Mouse (Mus musculus): ENCODE measurements around the gene Gstm2. TPM values are rescaled to one million over a fixed set of nuclear protein-coding genes. Genes with fewer than 3 reads are reported as not detected.
"Not testable (repeated sequence)": the region's sequence is repeated elsewhere in the genome, so short reads cannot be mapped to it uniquely, and the experiment has no call there.

Gene Gstm2
- total and polyA plus RNA-seq, 2 experiments: 79.1 to 222 TPM

- peaks cover 21% of the 10 kb centered on the region for H3K4me1 ChIP-seq (ENCODE audit: control insufficient read depth, insufficient read depth, low read length)
- no peak overlapping the region for H3K27ac ChIP-seq (replicated peaks; ENCODE audit: insufficient read depth, low read depth, low read length)
- no peaks in the 10 kb centered on the region for H3K36me3 ChIP-seq (ENCODE audit: control insufficient read depth, insufficient read depth, low read length)
- no peaks in the 10 kb centered on the region for H3K27me3 ChIP-seq (ENCODE audit: control insufficient read depth, insufficient read depth, low read length)
- WGBS: 29% methylated on average over 3 of the region's 3 CpGs
- TF ChIP-seq POLR2A (IDR thresholded peaks at IDR 0.05; ENCODE audit: extremely low read depth, insufficient read depth, low read length): no peak
- no peak for TF ChIP-seq CTCF (IDR thresholded peaks at IDR 0.05; ENCODE audit: low read depth, low read length)
- H3K4me3 ChIP-seq (ENCODE audit: insufficient read depth, low read depth, low read length): no peak overlapping the region
- peak; percentile 94 for DNase-seq (ENCODE audit: extremely low read depth, low read depth, low spot score)
- no peaks in the 10 kb centered on the region for H3K79me2 ChIP-seq (ENCODE audit: control insufficient read depth, insufficient read depth, low read length)
- H3K9ac ChIP-seq (ENCODE audit: low read depth, low read length): no peak overlapping the region
Measured at GRCm38 (mm10) chr3:107972070-107972469, 14.2 kb downstream of the Gstm2 start.

GRCm38 (mm10) chr3:107971101-107971500 is 15.2 kb downstream of the Gstm2 start:
- H3K4me3 ChIP-seq (ENCODE audit: insufficient read depth, low read depth, low read length); H3K27me3 ChIP-seq (ENCODE audit: control insufficient read depth, insufficient read depth, low read length); H3K79me2 ChIP-seq (ENCODE audit: control insufficient read depth, insufficient read depth, low read length); H3K27ac ChIP-seq (replicated peaks; ENCODE audit: insufficient read depth, low read depth, low read length); H3K9ac ChIP-seq (ENCODE audit: low read depth, low read length); DNase-seq (ENCODE audit: extremely low read depth, low read depth, low spot score); H3K36me3 ChIP-seq (ENCODE audit: control insufficient read depth, insufficient read depth, low read length): not testable (repeated sequence)
- H3K4me1 ChIP-seq (ENCODE audit: control insufficient read depth, insufficient read depth, low read length): peaks cover 27% of the 10 kb centered on the region
- 80% methylated on average over 3 of the region's 3 CpGs for WGBS

- DNase-seq (ENCODE audit: extremely low read depth, low read depth, low spot score): peak; percentile 81
- no peak within 1 kb of the TSS for H3K9ac ChIP-seq (ENCODE audit: low read depth, low read length)
- H3K4me3 ChIP-seq (ENCODE audit: insufficient read depth, low read depth, low read length): no peak within 1 kb of the TSS
- 32% methylated on average over 13 of the region's 13 CpGs for WGBS
- H3K4me1 ChIP-seq (ENCODE audit: control insufficient read depth, insufficient read depth, low read length): peaks cover 28% of the 10 kb centered on the region
- no peaks in the 10 kb centered on the region for H3K36me3 ChIP-seq (ENCODE audit: control insufficient read depth, insufficient read depth, low read length)
- TF ChIP-seq CTCF (IDR thresholded peaks at IDR 0.05; ENCODE audit: low read depth, low read length): no peak
- TF ChIP-seq POLR2A (IDR thresholded peaks at IDR 0.05; ENCODE audit: extremely low read depth, insufficient read depth, low read length): no peak
- no peak within 1 kb of the TSS for H3K27ac ChIP-seq (replicated peaks; ENCODE audit: insufficient read depth, low read depth, low read length)
- H3K27me3 ChIP-seq (ENCODE audit: control insufficient read depth, insufficient read depth, low read length): no peaks in the 10 kb centered on the region
- H3K79me2 ChIP-seq (ENCODE audit: control insufficient read depth, insufficient read depth, low read length): no peaks in the 10 kb centered on the region
Measured at GRCm38 (mm10) chr3:107968724-107969395, 17.4 kb downstream of the Gstm2 start, which contains the start of gene Gstm3. Gene Gstm3 (minus strand): TSS chr3:107969283.

DNA sequence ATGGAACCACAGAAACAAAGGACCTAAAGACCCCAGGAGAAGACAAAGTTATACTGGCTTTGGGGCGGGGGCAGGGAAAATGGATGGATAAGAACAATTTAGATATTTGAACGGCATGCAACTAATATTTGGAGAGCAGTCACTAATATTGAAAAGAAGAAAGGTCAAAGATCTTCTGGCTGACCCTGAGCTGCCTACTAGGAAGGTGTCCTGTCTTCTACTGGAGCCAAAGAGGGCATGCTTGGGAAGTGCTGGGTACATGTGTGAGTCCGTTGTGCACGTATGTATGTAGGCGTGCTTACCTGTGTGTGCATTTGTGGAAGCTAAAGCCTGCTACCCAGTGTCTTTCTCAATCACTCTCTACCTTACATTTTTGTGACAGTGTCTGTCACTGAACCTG is 19.6 kb downstream of the Gstm2 start:
- Histone ChIP-seq H3K27ac (replicated peaks; ENCODE audit: insufficient read depth, low read depth, low read length) (no peak overlapping the region), H3K4me3 (ENCODE audit: insufficient read depth, low read depth, low read length) (no peak overlapping the region), H3K27me3 (ENCODE audit: control insufficient read depth, insufficient read depth, low read length) (no peaks in the 10 kb centered on the region), H3K79me2 (ENCODE audit: control insufficient read depth, insufficient read depth, low read length) (no peaks in the 10 kb centered on the region), H3K36me3 (ENCODE audit: control insufficient read depth, insufficient read depth, low read length) (no peaks in the 10 kb centered on the region), H3K4me1 (ENCODE audit: control insufficient read depth, insufficient read depth, low read length) (peaks cover 19% of the 10 kb centered on the region), H3K9ac (ENCODE audit: low read depth, low read length) (no peak overlapping the region)
- TF ChIP-seq POLR2A (IDR thresholded peaks at IDR 0.05; ENCODE audit: extremely low read depth, insufficient read depth, low read length) (no peak), CTCF (IDR thresholded peaks at IDR 0.05; ENCODE audit: low read depth, low read length) (no peak)
- 35% methylated on average over 5 of the region's 5 CpGs for WGBS
- peak; percentile 82 for DNase-seq (ENCODE audit: extremely low read depth, low read depth, low spot score)

DNA sequence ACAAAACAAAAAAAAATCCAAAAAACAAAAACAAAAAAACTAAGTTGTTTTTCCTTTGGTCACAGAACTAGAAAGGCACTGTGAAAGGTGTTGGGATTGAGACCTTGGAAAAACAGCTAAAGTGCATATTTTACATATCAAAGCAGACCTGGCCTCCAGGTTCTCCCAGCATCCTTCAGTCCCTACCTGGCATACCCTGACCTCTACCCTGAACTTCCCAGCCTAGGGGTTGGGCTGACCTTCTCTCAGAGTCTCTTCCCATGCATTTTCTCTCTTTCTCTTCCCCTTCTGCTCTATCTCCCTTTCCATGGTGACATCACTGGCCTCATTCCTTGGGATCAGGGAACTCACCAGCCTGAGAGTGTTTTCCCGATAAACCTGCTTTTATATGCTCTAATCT is 20.7 kb downstream of the Gstm2 start:
- no peak for DNase-seq (ENCODE audit: extremely low read depth, low read depth, low spot score)
- TF ChIP-seq POLR2A (IDR thresholded peaks at IDR 0.05; ENCODE audit: extremely low read depth, insufficient read depth, low read length): no peak
- no peak for TF ChIP-seq CTCF (IDR thresholded peaks at IDR 0.05; ENCODE audit: low read depth, low read length)
- no peak overlapping the region for H3K4me3 ChIP-seq (ENCODE audit: insufficient read depth, low read depth, low read length)
- no peaks in the 10 kb centered on the region for H3K27me3 ChIP-seq (ENCODE audit: control insufficient read depth, insufficient read depth, low read length)
- H3K27ac ChIP-seq (replicated peaks; ENCODE audit: insufficient read depth, low read depth, low read length): no peak overlapping the region
- no peak overlapping the region for H3K9ac ChIP-seq (ENCODE audit: low read depth, low read length)
- H3K79me2 ChIP-seq (ENCODE audit: control insufficient read depth, insufficient read depth, low read length): no peaks in the 10 kb centered on the region
- H3K4me1 ChIP-seq (ENCODE audit: control insufficient read depth, insufficient read depth, low read length): peaks cover 19% of the 10 kb centered on the region
- H3K36me3 ChIP-seq (ENCODE audit: control insufficient read depth, insufficient read depth, low read length): no peaks in the 10 kb centered on the region
- WGBS: 54% methylated on average over 1 of the region's 1 CpGs

DNA sequence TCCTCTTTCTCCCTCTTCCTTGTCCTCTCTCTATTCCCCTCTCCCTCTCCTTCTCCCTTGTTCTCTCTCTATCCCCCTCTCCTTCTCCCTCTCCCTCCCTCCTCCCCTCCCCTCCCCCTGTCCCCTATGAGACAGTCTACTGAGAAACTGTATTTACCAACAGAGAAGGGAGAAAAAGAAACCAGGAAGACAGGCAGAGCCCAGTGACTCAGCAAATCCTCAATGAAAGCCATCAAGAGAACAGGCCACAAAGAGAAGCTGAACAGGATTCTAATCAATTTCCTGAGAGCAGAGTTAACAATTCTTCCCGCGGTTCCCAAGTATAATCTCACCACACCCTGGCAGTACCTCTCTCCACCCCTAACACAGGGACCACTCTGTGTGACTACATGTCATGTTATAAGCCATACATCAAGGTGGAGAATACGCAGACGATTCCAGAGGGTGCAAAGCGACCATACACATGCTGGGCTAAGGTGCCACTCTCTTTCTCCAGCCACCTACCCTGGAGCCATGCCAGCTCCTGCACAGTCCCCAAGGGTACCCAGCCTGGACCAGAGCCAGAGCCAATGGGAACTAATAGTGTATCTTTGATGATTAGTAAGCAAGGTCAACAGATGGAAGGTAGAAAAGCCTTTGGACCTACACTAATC is 21.5 kb downstream of the Gstm2 start:
- TF ChIP-seq POLR2A (IDR thresholded peaks at IDR 0.05; ENCODE audit: extremely low read depth, insufficient read depth, low read length) (no peak), CTCF (IDR thresholded peaks at IDR 0.05; ENCODE audit: low read depth, low read length) (no peak)
- DNase-seq (ENCODE audit: extremely low read depth, low read depth, low spot score): peak; percentile 51
- WGBS: 55% methylated on average over 5 of the region's 5 CpGs
- peaks cover 19% of the 10 kb centered on the region for H3K4me1 ChIP-seq (ENCODE audit: control insufficient read depth, insufficient read depth, low read length)
- H3K79me2 ChIP-seq (ENCODE audit: control insufficient read depth, insufficient read depth, low read length): no peaks in the 10 kb centered on the region
- no peaks in the 10 kb centered on the region for H3K36me3 ChIP-seq (ENCODE audit: control insufficient read depth, insufficient read depth, low read length)
- H3K4me3 ChIP-seq (ENCODE audit: insufficient read depth, low read depth, low read length): no peak overlapping the region
- H3K27me3 ChIP-seq (ENCODE audit: control insufficient read depth, insufficient read depth, low read length): no peaks in the 10 kb centered on the region
- H3K9ac ChIP-seq (ENCODE audit: low read depth, low read length): no peak overlapping the region
- H3K27ac ChIP-seq (replicated peaks; ENCODE audit: insufficient read depth, low read depth, low read length): peak overlapping the region; percentile 23
